Mouse (Mus musculus): ENCODE measurements at regions not wholly inside any gene's neighbourhood (a gene's known extent, or its start where the extent isn't known, plus 50 kb on each side); places are given as distances from the start of the nearest gene placed in this dataset.
"Not testable (repeated sequence)": the region's sequence is repeated elsewhere in the genome, so short reads cannot be mapped to it uniquely, and the experiment has no call there.

DNA sequence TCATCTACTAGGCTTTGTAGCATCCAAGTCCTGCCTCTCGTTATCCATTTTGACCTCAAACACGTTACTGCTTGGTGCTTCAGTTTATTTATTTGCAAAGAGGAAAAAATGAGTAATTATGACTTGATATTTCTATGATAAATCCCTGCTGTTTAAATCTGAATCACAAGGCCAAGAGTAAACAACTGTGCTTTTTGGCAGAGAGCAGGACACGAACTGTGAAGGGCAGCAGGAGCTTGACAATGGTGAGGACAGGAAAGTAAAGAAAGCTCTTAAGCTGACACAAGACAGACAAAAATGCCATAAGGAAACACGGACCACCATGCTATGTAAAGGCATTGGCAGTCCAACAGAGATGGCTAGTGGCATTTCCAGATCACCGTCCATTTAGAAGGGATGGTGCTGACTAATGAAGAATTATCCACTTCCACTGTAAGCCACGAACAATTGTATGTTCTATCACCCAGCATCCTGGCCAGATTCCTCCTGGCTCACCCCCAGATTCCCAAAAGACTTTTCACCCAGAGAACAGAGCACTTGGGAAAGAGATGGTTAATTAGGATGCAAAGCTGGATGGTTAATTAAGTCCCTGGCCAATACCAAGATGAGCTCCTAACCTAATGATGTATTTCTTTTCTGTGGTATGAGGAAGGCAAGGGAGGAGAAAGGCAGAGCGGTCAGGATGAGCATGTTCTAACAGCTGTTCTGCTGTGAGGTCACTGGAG lies 476.1 kb upstream of the Cdh5 start:
- DNase-seq (ENCODE audit: low spot score), result no peak

DNA sequence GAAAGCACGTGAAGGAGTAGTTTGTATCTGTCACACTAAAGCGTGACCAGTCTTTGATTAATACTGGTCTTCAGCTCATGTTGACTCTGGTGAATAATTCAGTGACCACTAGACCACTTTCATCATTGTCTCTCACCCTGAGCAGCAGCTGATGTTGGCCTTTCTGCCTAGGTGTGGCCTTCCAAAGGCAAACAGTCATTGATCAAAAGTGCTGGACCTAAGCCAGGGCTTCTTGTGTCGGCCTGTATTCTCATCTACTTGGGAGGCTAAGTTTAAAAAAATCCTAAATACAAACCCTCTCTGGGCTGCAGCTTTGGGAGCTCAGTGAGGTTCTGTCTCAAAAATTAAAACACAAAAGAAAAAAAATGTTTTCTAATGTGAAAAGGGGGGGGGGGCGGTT lies 475.0 kb upstream of the Cdh5 start:
- DNase-seq (ENCODE audit: low spot score), result no peak

DNA sequence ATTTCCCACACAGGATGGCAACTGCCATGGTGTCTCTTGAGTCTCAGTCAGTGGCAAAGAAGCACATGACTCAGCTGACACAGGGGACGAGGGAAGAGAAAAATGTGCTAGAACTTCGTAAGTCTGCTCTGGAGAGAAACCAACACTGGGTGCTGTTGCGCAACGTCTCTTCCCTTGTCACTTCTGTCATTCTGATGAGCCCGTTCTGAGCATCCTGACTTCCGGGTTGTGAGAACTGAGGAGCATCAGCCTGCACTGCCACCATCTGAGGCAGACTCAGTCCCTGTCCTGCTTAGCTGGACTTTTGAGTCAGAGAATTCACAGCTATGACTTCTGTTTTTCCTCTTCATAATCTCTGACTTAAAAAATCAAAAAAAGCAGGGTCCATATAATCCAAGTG lies 468.9 kb upstream of the Cdh5 start:
- DNase-seq (ENCODE audit: low spot score), result no peak

DNA sequence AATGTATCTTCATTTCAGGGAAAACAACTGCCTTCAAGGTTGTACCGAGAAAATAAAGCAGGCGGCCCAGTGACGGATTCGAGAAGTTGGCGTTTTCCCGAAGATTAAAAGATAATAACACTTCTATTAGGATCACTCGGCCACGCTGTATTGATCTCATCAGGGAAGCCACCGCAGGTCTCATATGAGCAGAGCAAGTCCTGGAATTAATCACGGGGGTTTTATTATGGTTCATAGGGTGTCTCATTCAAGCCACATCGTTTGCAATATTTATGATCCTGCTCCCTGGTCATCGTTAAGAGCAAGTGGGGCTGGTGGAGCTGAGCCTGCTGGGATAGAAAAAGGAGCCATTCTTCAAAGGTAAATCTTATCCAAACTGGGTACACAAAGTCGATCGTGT lies 466.5 kb upstream of the Cdh5 start:
- no peak for DNase-seq (ENCODE audit: low spot score)

DNA sequence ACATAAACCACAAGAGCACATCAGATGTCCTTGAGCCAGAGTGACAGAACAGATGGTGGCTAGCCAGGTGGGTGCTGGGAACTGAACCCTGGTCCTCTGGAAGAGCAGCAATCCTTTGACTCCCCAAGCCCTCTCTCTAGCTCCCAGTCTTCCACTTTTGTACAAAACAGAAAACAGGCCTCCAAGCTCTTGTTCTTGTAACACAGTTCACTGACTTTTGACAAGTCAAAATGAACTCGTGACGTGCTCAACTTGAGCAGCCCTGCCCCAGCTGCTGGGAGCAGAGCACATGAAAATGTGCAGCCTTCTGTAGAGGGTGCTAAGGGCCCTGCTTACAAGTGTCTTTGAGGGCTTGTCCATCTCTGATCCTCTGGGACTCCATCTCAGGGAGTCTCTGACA lies 457.8 kb upstream of the Cdh5 start:
- DNase-seq (ENCODE audit: low spot score), result no peak

DNA sequence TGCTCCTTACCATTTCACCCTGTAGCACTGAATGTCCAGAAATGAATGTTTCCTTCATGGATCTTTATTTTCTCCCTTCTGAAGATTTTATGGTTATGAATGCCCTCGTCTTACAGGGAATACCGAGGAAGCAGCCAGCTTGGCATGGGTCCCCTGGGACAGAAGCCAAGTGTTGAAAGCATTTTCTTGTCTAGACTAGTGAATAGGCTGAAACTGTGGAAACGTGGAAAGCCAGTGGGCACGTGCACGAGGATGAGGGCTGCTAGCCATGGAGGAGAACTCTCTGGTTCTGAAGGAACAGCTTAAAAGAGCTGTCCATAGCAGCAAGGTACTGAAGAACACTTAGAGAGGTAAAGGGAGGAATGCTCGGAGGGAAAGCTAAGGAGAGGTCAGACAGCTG lies 457.3 kb upstream of the Cdh5 start:
- no peak for DNase-seq (ENCODE audit: low spot score)

DNA sequence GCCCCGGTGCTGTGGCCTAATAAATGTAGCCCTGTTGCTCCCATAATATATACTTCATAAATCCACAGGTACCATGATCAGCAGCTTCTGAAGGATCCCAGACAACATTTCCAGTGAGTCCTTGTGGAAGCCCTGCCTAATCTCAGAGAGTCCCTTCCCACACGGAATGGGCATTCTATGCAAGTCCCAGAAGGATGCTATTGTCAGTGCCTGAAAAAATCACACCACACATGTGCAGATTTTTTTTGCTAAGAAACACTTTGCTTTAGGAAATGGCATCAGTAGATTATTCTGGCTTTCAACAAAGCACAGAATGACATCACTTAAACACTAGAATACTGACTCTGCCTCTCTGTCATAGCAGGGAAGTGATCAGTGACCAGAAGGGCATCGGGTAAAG lies 456.6 kb upstream of the Cdh5 start:
- DNase-seq (ENCODE audit: low spot score), result no peak

DNA sequence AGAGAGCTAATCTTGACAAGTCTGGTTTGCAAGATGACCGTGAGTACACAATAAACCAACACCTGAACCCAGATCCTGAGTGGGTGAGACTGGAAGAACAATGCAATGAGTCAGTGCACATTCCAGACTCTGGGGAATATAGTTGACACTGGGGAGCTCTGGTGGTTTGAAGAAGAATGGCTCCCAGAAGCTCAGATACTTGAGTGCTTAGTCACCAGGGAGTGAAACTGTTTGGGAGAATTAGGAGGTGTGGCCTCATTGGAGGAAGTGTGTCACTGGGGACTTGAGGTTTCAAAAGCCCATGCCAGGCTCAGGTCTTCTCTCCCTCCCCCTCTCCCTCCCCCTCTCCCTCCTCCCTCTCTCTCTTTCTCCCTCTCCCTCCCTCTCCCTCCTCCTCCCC lies 436.6 kb upstream of the Cdh5 start:
- no peak for DNase-seq (ENCODE audit: low spot score)

DNA sequence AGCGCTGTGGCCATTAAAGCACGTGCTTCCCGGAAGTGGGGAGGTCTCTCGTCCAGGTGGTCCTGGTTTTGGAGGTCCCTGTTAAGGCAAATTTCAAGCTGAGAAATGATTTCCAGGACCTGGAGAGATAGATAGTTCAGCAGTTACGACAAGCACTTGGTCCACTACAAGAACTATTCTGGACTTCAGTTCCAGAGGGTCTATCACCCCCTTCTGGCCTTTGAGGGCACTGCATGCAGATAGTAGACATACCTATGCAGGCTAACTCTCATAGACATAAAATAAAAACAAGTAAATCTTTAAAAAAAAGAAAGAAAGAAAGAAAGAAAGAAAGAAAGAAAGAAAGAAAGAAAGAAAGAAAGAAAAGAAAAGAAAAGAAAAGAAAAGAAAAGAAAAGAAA lies 415.2 kb upstream of the Cdh5 start:
- not testable (repeated sequence) for DNase-seq (ENCODE audit: low spot score)

DNA sequence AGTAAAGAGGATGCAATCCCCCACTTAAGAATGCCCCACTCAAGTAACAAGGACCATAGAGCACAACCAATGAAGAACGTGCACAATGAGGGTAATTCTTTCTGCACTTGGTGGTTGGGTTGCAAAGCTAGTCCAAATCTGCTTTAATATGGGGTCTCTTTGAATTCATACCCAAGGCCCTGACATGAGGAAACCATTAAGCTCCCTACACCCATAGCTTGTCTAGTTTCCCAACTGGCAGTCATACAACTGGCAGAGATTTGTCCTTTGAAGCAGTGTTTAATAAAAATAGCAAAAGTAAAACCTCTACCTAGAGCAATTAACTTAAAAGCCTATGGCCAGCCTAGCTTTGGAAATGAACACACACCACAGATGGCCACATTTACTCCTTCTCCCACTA lies 411.0 kb upstream of the Cdh5 start:
- no peak for DNase-seq (ENCODE audit: low spot score)

DNA sequence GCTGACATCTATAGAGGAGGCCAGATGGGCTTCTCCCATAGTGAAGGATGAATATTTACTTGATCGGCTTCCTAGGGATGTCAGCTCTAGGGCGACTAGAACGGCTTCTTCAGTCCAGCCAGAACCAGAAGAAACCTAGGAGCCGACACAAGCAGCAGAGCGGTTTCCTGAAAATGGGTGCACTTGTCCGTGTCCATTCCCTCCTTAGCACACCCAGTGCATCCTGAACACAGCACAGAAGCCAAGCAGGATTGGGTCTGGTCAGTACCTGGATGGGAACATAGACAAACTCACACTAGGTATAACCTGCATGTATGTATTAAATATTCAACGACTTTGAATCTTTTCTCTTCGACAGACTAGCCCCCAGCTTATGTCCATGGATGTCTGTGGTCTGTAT lies 407.9 kb upstream of the Cdh5 start:
- DNase-seq (ENCODE audit: low spot score), result no peak

DNA sequence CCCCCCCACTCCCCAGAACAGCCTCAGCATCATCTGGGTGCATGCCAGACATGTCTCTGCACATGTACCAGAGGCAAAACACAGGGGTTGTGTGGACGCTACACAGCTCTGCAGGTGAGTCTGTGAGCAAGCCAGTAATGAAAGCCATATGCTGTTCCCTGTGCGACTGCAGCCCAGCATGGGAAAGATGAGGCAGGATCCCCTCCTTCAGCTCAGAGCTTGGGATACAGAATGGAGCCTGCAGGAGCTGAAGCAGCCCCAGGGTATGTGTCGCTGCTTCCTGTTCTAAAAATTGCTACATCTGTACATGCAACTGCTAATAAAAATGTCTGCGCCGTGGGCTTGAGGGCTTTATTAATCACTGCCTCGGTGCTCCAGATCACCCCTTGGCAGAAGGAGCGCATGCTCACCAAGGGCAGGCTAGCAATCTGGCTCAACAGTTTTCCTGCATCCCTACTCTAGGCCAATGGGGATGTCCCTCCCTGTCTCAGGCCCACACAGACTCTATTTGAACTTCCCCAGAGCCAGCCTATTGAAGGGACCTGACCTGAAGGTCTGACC lies 407.0 kb upstream of the Cdh5 start:
- DNase-seq (ENCODE audit: low spot score), result no peak

DNA sequence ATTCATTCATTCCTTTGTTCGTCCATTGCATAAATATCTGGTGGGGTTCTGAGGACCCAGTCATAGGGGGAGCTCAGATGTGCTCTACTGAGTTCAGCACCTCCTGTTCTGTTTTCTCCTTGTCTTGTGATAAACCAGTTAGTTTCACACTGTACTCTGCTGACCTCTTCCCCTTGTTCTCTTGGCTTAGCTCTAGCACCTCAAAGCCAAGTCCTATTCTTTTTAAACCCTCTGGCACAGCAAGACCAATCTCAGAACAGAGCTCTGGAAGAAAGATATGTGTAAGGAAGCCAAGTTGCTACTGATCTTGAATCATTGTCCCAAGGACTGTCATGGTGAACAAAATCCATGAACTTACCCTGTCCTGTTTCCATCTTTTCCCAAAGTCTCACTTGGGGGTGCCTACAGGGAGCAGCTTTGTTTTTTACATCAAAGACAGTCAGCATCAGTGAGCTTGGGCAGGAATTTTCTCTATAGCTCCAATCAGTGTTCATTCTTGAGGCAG lies 402.4 kb upstream of the Cdh5 start:
- DNase-seq (ENCODE audit: low spot score), result no peak

DNA sequence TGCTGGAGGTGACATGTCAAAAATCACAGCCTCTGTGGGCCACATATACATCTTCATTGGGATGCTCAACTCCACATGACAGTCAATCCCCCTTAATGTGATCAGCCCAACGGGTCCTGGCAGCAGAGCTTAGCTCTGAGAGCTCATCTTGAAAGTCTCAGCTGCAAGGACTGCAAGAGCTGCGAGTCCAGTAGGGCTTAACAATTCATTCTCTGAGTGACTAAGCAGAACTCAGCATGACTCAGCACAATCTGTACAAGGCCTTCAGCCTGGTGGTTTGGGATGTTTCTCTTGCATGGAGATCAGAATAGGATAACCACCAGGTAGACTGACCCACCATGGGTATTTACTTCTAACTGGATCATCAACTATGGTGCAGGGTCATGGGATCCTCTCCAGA lies 399.2 kb upstream of the Cdh5 start:
- no peak for DNase-seq (ENCODE audit: low spot score)

DNA sequence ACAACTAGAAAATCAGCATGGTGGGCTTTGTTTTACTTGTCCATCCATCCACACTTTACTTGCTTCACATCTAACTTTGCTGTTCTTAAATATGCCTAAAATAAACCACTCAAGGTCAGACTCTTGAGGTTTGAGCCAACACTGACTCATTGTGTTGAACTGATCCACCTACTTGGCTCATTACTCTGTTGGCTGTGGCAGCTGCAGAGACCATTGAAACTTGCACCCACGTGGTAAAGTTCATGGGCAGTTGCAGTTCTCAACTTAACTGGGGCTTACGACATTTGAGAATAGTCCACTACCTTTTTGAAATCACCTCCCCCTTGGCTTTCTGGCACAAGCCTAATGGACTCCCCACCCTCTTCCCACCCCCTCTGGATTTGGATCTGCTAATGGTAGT lies 395.3 kb upstream of the Cdh5 start:
- DNase-seq (ENCODE audit: low spot score), result no peak

DNA sequence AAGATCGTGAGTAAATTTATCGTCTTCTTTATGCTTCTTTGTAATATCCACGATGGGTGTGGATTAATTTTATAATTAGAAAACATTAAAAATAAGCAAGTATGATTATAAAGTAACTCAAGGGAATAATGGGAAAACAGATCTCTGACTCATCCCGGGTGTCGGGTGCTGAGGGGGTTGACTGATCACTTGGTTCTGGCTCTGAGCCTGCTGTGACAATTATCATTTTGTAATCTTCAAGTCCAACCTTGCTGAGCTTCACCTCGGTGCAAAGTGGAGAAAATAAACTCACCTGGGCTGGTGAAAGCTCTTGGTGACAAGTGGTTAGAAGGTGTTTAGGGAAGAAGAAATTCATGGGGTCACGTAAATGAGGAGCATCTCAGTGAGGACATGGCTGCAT lies 390.6 kb upstream of the Cdh5 start:
- DNase-seq (ENCODE audit: low spot score), result not testable (repeated sequence)

DNA sequence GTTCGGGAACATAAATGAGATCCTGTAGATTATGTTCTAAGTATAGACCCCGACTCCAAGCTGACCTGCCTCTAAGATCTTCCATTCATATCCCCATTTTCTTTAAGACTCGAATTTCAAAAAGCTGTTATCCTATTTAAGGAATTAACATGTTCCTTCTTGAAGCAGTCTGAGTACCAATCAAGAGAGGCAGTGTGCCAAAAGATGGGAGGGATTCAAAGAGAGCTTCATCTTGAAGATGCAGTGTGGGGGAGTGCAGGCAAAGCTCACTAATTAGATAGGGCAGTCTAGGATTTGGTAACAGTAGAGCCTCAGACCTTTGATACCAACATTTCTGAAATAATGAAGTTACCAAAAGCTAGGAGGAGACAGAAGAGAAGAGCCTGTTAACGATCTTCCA lies 383.7 kb upstream of the Cdh5 start:
- DNase-seq (ENCODE audit: low spot score), result no peak

DNA sequence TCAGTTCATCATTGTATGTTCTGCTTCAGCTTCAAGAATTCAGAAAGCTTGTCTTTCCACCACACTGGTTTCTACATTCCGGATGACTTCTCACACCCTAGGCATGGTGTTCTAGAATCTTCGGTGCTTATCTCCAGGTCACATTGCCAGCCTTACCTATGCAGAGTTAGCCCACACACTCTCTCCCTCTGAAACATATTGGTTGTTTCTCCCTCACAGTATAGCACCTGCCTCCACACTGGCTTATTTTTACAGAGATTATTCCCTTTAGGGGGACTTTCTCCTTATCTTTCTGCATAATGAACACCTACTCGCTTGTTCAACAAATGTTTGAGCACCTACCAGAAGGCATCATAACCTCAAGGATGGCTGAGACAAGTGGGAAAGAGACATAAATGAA lies 368.0 kb upstream of the Cdh5 start:
- DNase-seq (ENCODE audit: low spot score), result no peak

DNA sequence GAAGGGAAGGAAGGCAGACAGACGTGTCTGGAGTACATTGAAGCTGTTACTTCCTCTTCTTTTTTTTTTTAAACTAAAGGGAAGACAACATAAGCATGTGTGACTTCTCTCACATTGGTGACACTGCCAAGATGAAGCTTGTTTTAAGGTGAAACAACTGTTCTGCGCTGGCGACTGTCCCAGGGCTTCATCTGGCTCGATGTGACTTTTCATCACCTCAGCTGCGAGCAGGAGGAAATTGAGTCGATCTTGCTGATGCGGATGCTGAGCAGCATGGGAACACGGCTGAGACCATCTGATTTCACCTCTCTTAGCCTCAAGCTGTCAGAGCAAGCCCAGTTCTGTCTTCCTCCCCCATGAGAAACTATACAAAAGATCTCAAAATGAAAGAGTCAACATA lies 363.1 kb upstream of the Cdh5 start:
- DNase-seq (ENCODE audit: low spot score), result no peak

DNA sequence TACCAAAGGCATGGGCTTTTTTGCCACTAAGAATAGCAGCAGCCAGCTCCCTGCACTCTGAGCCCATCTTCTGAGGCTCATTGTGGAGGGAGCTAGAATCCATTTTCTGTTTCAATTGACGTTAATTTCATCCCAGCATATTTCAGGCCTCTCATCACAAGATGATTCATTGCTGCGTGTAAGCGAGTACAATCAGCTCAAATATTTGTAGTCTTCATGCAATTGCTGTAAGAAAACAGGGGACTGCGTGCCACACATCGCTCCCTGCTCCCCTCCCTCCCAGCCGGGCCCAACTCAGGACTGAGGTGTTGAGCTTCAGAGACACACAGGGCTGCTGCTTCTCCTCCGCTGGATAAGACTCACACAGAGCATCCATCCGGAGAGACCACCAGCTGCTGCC lies 360.0 kb upstream of the Cdh5 start:
- no peak for DNase-seq (ENCODE audit: low spot score)

DNA sequence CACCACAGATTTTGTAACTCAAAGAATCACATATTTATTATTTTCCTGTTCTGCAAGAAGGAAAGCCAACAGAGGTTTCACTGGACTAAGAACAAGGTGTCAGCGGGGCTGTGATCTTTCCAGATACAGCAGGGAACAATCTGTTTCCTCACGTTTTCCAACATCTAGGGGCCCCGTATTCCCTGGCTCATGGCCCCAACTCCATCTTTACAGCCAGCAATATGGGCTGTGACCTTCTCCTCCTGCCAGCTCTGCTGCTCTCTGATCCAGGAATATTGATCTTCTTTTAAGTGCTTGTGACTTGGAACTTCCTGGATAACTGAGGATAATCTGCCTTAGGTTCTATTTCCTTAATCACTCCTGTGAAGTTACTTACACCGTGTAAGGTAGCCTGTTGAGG lies 352.7 kb upstream of the Cdh5 start:
- DNase-seq (ENCODE audit: low spot score), result no peak

DNA sequence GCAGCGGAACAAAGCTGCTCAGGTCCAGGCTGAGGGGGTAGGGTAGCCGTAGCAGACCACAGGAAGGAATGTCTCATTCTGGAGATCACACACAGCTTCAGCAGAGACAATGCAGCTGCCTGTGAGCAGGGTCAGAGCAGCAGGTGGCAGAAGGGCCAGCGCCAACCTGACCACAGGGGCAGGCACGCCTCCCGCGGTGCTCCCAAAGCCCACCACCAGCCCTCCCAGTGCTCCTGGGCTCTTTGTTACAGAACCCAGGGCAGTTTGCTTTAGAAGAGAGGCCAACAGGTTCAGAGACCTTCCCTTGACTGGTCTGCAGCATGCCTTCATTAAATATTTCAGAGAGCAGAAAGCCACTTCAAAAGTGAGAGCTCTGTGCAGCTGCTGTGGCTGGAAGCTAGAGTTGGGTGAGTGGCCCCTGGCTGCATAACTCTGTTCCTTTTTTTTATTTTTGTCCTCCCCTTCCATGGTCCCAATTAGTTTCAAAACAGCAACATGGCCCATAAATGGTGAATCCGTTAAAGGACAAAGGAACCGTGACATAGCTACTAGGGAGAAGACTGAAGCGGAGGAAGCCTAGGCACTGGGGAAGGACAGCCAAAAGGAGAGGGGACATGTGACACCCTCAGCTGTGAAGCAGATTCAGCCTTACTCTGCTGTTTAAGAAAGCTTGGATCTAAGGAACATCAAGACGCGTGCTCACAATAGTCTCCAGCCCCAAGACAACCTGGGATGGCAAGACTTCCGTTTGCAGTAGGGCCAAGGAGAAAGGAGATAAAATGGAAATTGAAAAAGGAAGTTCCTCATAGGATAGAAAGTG lies 350.9 kb upstream of the Cdh5 start:
- DNase-seq (ENCODE audit: low spot score), result no peak

DNA sequence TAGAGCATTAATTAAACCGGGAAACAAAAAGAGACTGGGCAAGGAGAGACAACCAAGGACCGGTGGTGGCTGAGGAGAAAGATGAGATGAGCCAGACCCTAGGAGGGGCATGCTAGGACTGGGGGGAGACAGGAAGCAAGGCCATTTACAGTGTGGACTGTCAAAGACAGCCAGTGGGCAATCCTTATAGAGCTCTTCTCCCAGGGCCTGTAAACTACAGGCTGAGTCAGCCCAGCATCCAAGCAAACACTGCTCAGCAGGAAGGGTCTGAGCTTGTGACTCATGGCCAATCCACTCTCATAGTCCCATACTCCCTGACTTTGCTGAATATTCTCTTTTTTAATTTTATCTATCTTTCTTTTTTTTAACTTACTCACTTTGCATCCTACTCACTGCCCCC lies 350.3 kb upstream of the Cdh5 start:
- DNase-seq (ENCODE audit: low spot score), result no peak

All from thymus, postnatal 0 days (tissue).